Mouse (Mus musculus): ENCODE measurements around the gene Spred1. TPM values are rescaled to one million over a fixed set of nuclear protein-coding genes. Genes with fewer than 3 reads are reported as not detected.

Spred1 gene
- polyA plus RNA-seq, 1 experiment = 4.0 TPM

GRCm38 (mm10) chr2:117190915-117191314 lies 69.7 kb downstream of the Spred1 start:
- TF ChIP-seq POLR2A (IDR thresholded peaks at IDR 0.05; ENCODE audit: control insufficient read depth, extremely low read depth, insufficient read depth, low read length, poor library complexity) (no peak), CTCF (IDR thresholded peaks at IDR 0.05; ENCODE audit: borderline replicate concordance, control insufficient read depth, extremely low read depth, insufficient read depth, low read length, poor library complexity) (no peak)
- DNase-seq = no peak
- H3K27ac ChIP-seq (ENCODE audit: control insufficient read depth, insufficient read depth, low read length) = no peak overlapping the region
- no peaks in the 10 kb centered on the region for H3K27me3 ChIP-seq (ENCODE audit: control insufficient read depth, insufficient read depth, low read length)
- H3K4me1 ChIP-seq (replicated peaks; ENCODE audit: control insufficient read depth, insufficient read depth, low read length) = no peaks in the 10 kb centered on the region
- H3K4me3 ChIP-seq (ENCODE audit: control insufficient read depth, insufficient read depth, low read length) = no peak overlapping the region
- H3K36me3 ChIP-seq (ENCODE audit: control insufficient read depth, insufficient read depth, low read length) = no peaks in the 10 kb centered on the region

- Histone ChIP-seq H3K27me3 (ENCODE audit: control insufficient read depth, insufficient read depth, low read length) (no peaks in the 10 kb centered on the region), H3K4me3 (ENCODE audit: control insufficient read depth, insufficient read depth, low read length) (no peak overlapping the region), H3K27ac (ENCODE audit: control insufficient read depth, insufficient read depth, low read length) (no peak overlapping the region), H3K4me1 (replicated peaks; ENCODE audit: control insufficient read depth, insufficient read depth, low read length) (no peaks in the 10 kb centered on the region), H3K36me3 (ENCODE audit: control insufficient read depth, insufficient read depth, low read length) (no peaks in the 10 kb centered on the region)
- TF ChIP-seq CTCF (IDR thresholded peaks at IDR 0.05; ENCODE audit: borderline replicate concordance, control insufficient read depth, extremely low read depth, insufficient read depth, low read length, poor library complexity) (no peak), POLR2A (IDR thresholded peaks at IDR 0.05; ENCODE audit: control insufficient read depth, extremely low read depth, insufficient read depth, low read length, poor library complexity) (no peak)
- DNase-seq = no peak
Measured at GRCm38 (mm10) chr2:117194309-117194708, 73.1 kb downstream of the Spred1 start.

- DNase-seq = no peak
- no peaks in the 10 kb centered on the region for H3K27me3 ChIP-seq (ENCODE audit: control insufficient read depth, insufficient read depth, low read length)
- H3K4me3 ChIP-seq (ENCODE audit: control insufficient read depth, insufficient read depth, low read length) = no peak overlapping the region
- no peak for TF ChIP-seq CTCF (IDR thresholded peaks at IDR 0.05; ENCODE audit: borderline replicate concordance, control insufficient read depth, extremely low read depth, insufficient read depth, low read length, poor library complexity)
- no peak for TF ChIP-seq POLR2A (IDR thresholded peaks at IDR 0.05; ENCODE audit: control insufficient read depth, extremely low read depth, insufficient read depth, low read length, poor library complexity)
- no peaks in the 10 kb centered on the region for H3K4me1 ChIP-seq (replicated peaks; ENCODE audit: control insufficient read depth, insufficient read depth, low read length)
- H3K27ac ChIP-seq (ENCODE audit: control insufficient read depth, insufficient read depth, low read length) = no peak overlapping the region
- no peaks in the 10 kb centered on the region for H3K36me3 ChIP-seq (ENCODE audit: control insufficient read depth, insufficient read depth, low read length)
- 36% methylated on average over 2 of the region's 2 CpGs for WGBS
Measured at GRCm38 (mm10) chr2:117195151-117195550, 74.0 kb downstream of the Spred1 start.

- Histone ChIP-seq H3K4me3 (ENCODE audit: control insufficient read depth, insufficient read depth, low read length) (no peak overlapping the region), H3K27ac (ENCODE audit: control insufficient read depth, insufficient read depth, low read length) (no peak overlapping the region), H3K4me1 (replicated peaks; ENCODE audit: control insufficient read depth, insufficient read depth, low read length) (no peaks in the 10 kb centered on the region), H3K36me3 (ENCODE audit: control insufficient read depth, insufficient read depth, low read length) (no peaks in the 10 kb centered on the region), H3K27me3 (ENCODE audit: control insufficient read depth, insufficient read depth, low read length) (no peaks in the 10 kb centered on the region)
- 36% methylated on average over 7 of the region's 7 CpGs for WGBS
- no peak for DNase-seq
- TF ChIP-seq CTCF (IDR thresholded peaks at IDR 0.05; ENCODE audit: borderline replicate concordance, control insufficient read depth, extremely low read depth, insufficient read depth, low read length, poor library complexity) (no peak), POLR2A (IDR thresholded peaks at IDR 0.05; ENCODE audit: control insufficient read depth, extremely low read depth, insufficient read depth, low read length, poor library complexity) (no peak)
Measured at GRCm38 (mm10) chr2:117195578-117195977, 74.4 kb downstream of the Spred1 start.

GRCm38 (mm10) chr2:117200869-117201338 lies 79.7 kb downstream of the Spred1 start:
- 90% methylated on average over 9 of the region's 9 CpGs for WGBS
- TF ChIP-seq POLR2A (IDR thresholded peaks at IDR 0.05; ENCODE audit: control insufficient read depth, extremely low read depth, insufficient read depth, low read length, poor library complexity) = no peak
- no peak for TF ChIP-seq CTCF (IDR thresholded peaks at IDR 0.05; ENCODE audit: borderline replicate concordance, control insufficient read depth, extremely low read depth, insufficient read depth, low read length, poor library complexity)
- Histone ChIP-seq H3K27ac (ENCODE audit: control insufficient read depth, insufficient read depth, low read length) (no peak overlapping the region), H3K36me3 (ENCODE audit: control insufficient read depth, insufficient read depth, low read length) (no peaks in the 10 kb centered on the region), H3K4me1 (replicated peaks; ENCODE audit: control insufficient read depth, insufficient read depth, low read length) (no peaks in the 10 kb centered on the region), H3K27me3 (ENCODE audit: control insufficient read depth, insufficient read depth, low read length) (no peaks in the 10 kb centered on the region), H3K4me3 (ENCODE audit: control insufficient read depth, insufficient read depth, low read length) (no peak overlapping the region)
- no peak for DNase-seq

- Histone ChIP-seq H3K36me3 (ENCODE audit: control insufficient read depth, insufficient read depth, low read length) (no peaks in the 10 kb centered on the region), H3K27ac (ENCODE audit: control insufficient read depth, insufficient read depth, low read length) (no peak overlapping the region)
- TF ChIP-seq POLR2A (IDR thresholded peaks at IDR 0.05; ENCODE audit: control insufficient read depth, extremely low read depth, insufficient read depth, low read length, poor library complexity) (no peak), CTCF (IDR thresholded peaks at IDR 0.05; ENCODE audit: borderline replicate concordance, control insufficient read depth, extremely low read depth, insufficient read depth, low read length, poor library complexity) (no peak)
Measured at GRCm38 (mm10) chr2:117203350-117203749, 82.2 kb downstream of the Spred1 start.

GRCm38 (mm10) chr2:117204534-117204933 lies 83.4 kb downstream of the Spred1 start:
- 69% methylated on average over 3 of the region's 3 CpGs for WGBS
- TF ChIP-seq CTCF (IDR thresholded peaks at IDR 0.05; ENCODE audit: borderline replicate concordance, control insufficient read depth, extremely low read depth, insufficient read depth, low read length, poor library complexity) (no peak), POLR2A (IDR thresholded peaks at IDR 0.05; ENCODE audit: control insufficient read depth, extremely low read depth, insufficient read depth, low read length, poor library complexity) (no peak)
- no peaks in the 10 kb centered on the region for H3K27me3 ChIP-seq (ENCODE audit: control insufficient read depth, insufficient read depth, low read length)
- H3K4me3 ChIP-seq (ENCODE audit: control insufficient read depth, insufficient read depth, low read length) = no peak overlapping the region
- DNase-seq = no peak
- no peak overlapping the region for H3K27ac ChIP-seq (ENCODE audit: control insufficient read depth, insufficient read depth, low read length)
- H3K4me1 ChIP-seq (replicated peaks; ENCODE audit: control insufficient read depth, insufficient read depth, low read length) = no peaks in the 10 kb centered on the region
- H3K36me3 ChIP-seq (ENCODE audit: control insufficient read depth, insufficient read depth, low read length) = no peaks in the 10 kb centered on the region

More at GRCm38 (mm10) chr2:117203350-117203749, 82.2 kb downstream of the Spred1 start:
- H3K4me1 ChIP-seq (replicated peaks; ENCODE audit: control insufficient read depth, insufficient read depth, low read length) = no peaks in the 10 kb centered on the region
- WGBS = 75% methylated on average over 5 of the region's 5 CpGs
- H3K4me3 ChIP-seq (ENCODE audit: control insufficient read depth, insufficient read depth, low read length) = no peak overlapping the region
- H3K27me3 ChIP-seq (ENCODE audit: control insufficient read depth, insufficient read depth, low read length) = no peaks in the 10 kb centered on the region
- DNase-seq = no peak

All from thymus, adult 2 months (tissue).